Mouse (Mus musculus) heart, embryonic 16.5 days (tissue): Measurements from ENCODE around the gene Traf3. TPM values are rescaled to one million over a fixed set of nuclear protein-coding genes. Genes with fewer than 3 reads are reported as not detected.
A peak's percentile ranks its signal among the peaks of the same experiment; 100 is the strongest.

Source experiments
- ATAC-seq: fragments of 200-750 bp; cut with Nextera tagmentation; replicated peaks from 2 replicates; pipeline ENCODE4 v1.8.0; 2017; ENCODE audit warnings: moderate number of reproducible peaks; ENCODE audit not compliant: insufficient read depth, low FRiP score; ENCODE audit errors: extremely low read depth
- H3K27ac ChIP-seq: fragments of 300-500 bp; sonication (generic); 2 replicates; pipeline ENCODE4 v1.5.1; 2014; ENCODE audit warnings: mild to moderate bottlenecking, low read length, control low read depth, moderate library complexity
- H3K27me3 ChIP-seq: fragments of 300-500 bp; sonication (generic); 2 replicates; pipeline ENCODE4 v1.6.1; 2014; ENCODE audit warnings: low read length, mixed read lengths; ENCODE audit not compliant: control insufficient read depth, insufficient read depth
- H3K36me3 ChIP-seq: fragments of 300-500 bp; sonication (generic); 2 replicates; pipeline ENCODE4 v1.6.1; 2014; ENCODE audit not compliant: control insufficient read depth, insufficient read depth
- H3K4me1 ChIP-seq: fragments of 300-500 bp; sonication (generic); 2 replicates; pipeline ENCODE4 v1.6.1; 2014; ENCODE audit warnings: low read length, mixed read lengths; ENCODE audit not compliant: control insufficient read depth, insufficient read depth
- H3K4me2 ChIP-seq: fragments of 300-500 bp; sonication (generic); 2 replicates; pipeline ENCODE4 v1.6.1; 2014; ENCODE audit warnings: low read depth, mild to moderate bottlenecking, control low read depth, low read length
- H3K4me3 ChIP-seq: fragments of 300-500 bp; sonication (generic); 2 replicates; pipeline ENCODE4 v1.5.1; 2014; ENCODE audit warnings: mild to moderate bottlenecking, control low read depth, low read length
- H3K9ac ChIP-seq: fragments of 300-500 bp; sonication (generic); 2 replicates; pipeline ENCODE4 v1.6.1; 2014; ENCODE audit warnings: low read length, control low read depth
- H3K9me3 ChIP-seq: fragments of 300-500 bp; sonication (generic); replicated peaks from 2 replicates; pipeline ENCODE4 v1.6.1; 2016; ENCODE audit warnings: low read length; ENCODE audit not compliant: control insufficient read depth
- WGBS: fragments of 180-500 bp; shearing (Covaris S2); extraction: QIAGEN DNeasy Blood & Tissue Kit; methylation state at CpG from one replicate; pipeline ENCODE4 v1.1.7; 2014; 5-methylcytosine and 5-hydroxymethylcytosine counted together
- polyA plus RNA-seq: library from polyadenylated mRNA; unstranded; fragments of >200 nt; fragmentation: Nextera tagmentation; extraction: Ambion mirVana; gene quantifications from 2 replicates; pipeline ENCODE4 v1.2.1, GENCODE M21; 2015

The Traf3 gene
- polyA plus RNA-seq, 1 experiment from 2014 or later, result 6.0 TPM

GRCm38 (mm10) chr12:111161943-111162311 is 4.2 kb upstream of the Traf3 start:
- Histone ChIP-seq H3K27me3 (no peaks in the 10 kb centered on the region), H3K4me3 (peak overlapping the region; percentile 40), H3K9me3 (no peaks in the 10 kb centered on the region), H3K27ac (no peak overlapping the region), H3K9ac (no peak overlapping the region), H3K4me1 (peaks cover 19% of the 10 kb centered on the region), H3K4me2 (peak overlapping the region; percentile 61), H3K36me3 (no peaks in the 10 kb centered on the region)
- 28% methylated on average over 7 of the region's 7 CpGs for WGBS
- no peak for ATAC-seq

GRCm38 (mm10) chr12:111162312-111163061 is 3.7 kb upstream of the Traf3 start:
- peaks cover 23% of the 10 kb centered on the region for H3K4me1 ChIP-seq
- no peaks in the 10 kb centered on the region for H3K9me3 ChIP-seq
- WGBS, result 14% methylated on average over 16 of the region's 16 CpGs
- H3K4me2 ChIP-seq, result peak overlapping the region; percentile 61
- peak overlapping the region; percentile 40; the same call in 1 of the 2 replicates for H3K27ac ChIP-seq
- ATAC-seq, result peak; percentile 15
- no peaks in the 10 kb centered on the region for H3K27me3 ChIP-seq
- peak overlapping the region; percentile 54 for H3K9ac ChIP-seq
- peak overlapping the region; percentile 40 for H3K4me3 ChIP-seq
- no peaks in the 10 kb centered on the region for H3K36me3 ChIP-seq

- Histone ChIP-seq H3K4me2 (peak overlapping the region; percentile 75), H3K4me1 (peaks cover 31% of the 10 kb centered on the region), H3K36me3 (no peaks in the 10 kb centered on the region), H3K27ac (peak overlapping the region; percentile 58), H3K9me3 (no peaks in the 10 kb centered on the region), H3K4me3 (peak overlapping the region; percentile 58), H3K9ac (peak overlapping the region; percentile 70), H3K27me3 (no peaks in the 10 kb centered on the region)
- peak; percentile 80 for ATAC-seq
- 4% methylated on average over 13 of the region's 13 CpGs for WGBS
These were observed 1.8 kb upstream of the Traf3 start for GRCm38 (mm10) chr12:111164310-111164751.

GRCm38 (mm10) chr12:111165146-111165812 is 891 bp upstream of the Traf3 start:
- ATAC-seq, result no peak
- Histone ChIP-seq H3K4me3 (peak overlapping the region; percentile 92), H3K27me3 (no peaks in the 10 kb centered on the region), H3K27ac (peak overlapping the region; percentile 83), H3K9ac (peak overlapping the region; percentile 90), H3K36me3 (no peaks in the 10 kb centered on the region), H3K4me1 (peaks cover 31% of the 10 kb centered on the region), H3K9me3 (no peaks in the 10 kb centered on the region), H3K4me2 (peak overlapping the region; percentile 90)
- WGBS, result 64% methylated on average over 10 of the region's 10 CpGs

GRCm38 (mm10) chr12:111166681-111167289 is 615 bp downstream of the Traf3 start:
- no peaks in the 10 kb centered on the region for H3K27me3 ChIP-seq

GRCm38 (mm10) chr12:111168891-111169290 is 2.7 kb downstream of the Traf3 start:
- Histone ChIP-seq H3K4me2 (no peak overlapping the region), H3K4me1 (peaks cover 23% of the 10 kb centered on the region), H3K27me3 (no peaks in the 10 kb centered on the region), H3K36me3 (no peaks in the 10 kb centered on the region), H3K27ac (no peak overlapping the region), H3K9me3 (no peaks in the 10 kb centered on the region), H3K4me3 (no peak overlapping the region), H3K9ac (no peak overlapping the region)
- no peak for ATAC-seq
- 84% methylated on average over 4 of the region's 4 CpGs for WGBS

More at GRCm38 (mm10) chr12:111166681-111167289, 615 bp downstream of the Traf3 start:
- peak overlapping the region; percentile 90 for H3K4me2 ChIP-seq
- peak overlapping the region; percentile 90 for H3K9ac ChIP-seq
- peak overlapping the region; percentile 83 for H3K27ac ChIP-seq
- peaks cover 31% of the 10 kb centered on the region for H3K4me1 ChIP-seq
- WGBS, result under 1% methylated on average over 48 of the region's 48 CpGs
- H3K4me3 ChIP-seq, result peak overlapping the region; percentile 92
- H3K36me3 ChIP-seq, result no peaks in the 10 kb centered on the region
- H3K9me3 ChIP-seq, result no peaks in the 10 kb centered on the region
- ATAC-seq, result peak; percentile 21; the same call in 1 of the 2 replicates

- 81% methylated on average over 4 of the region's 4 CpGs for WGBS
- H3K27me3 ChIP-seq, result no peaks in the 10 kb centered on the region
- H3K9me3 ChIP-seq, result no peaks in the 10 kb centered on the region
- H3K9ac ChIP-seq, result no peak overlapping the region
- H3K27ac ChIP-seq, result no peak overlapping the region
- no peaks in the 10 kb centered on the region for H3K36me3 ChIP-seq
- no peak for ATAC-seq
- H3K4me1 ChIP-seq, result no peaks in the 10 kb centered on the region
- no peak overlapping the region for H3K4me2 ChIP-seq
- no peak overlapping the region for H3K4me3 ChIP-seq
These were observed 12.6 kb downstream of the Traf3 start for GRCm38 (mm10) chr12:111178772-111179171.

- 76% methylated on average over 5 of the region's 5 CpGs for WGBS
These were observed 15.7 kb downstream of the Traf3 start for GRCm38 (mm10) chr12:111181848-111182247.

GRCm38 (mm10) chr12:111182378-111182777 is 16.2 kb downstream of the Traf3 start:
- ATAC-seq, result no peak
- H3K4me3 ChIP-seq, result no peak overlapping the region
- 95% methylated on average over 6 of the region's 6 CpGs for WGBS
- H3K36me3 ChIP-seq, result no peaks in the 10 kb centered on the region
- H3K9me3 ChIP-seq, result no peaks in the 10 kb centered on the region
- H3K27ac ChIP-seq, result no peak overlapping the region
- H3K4me2 ChIP-seq, result no peak overlapping the region
- no peaks in the 10 kb centered on the region for H3K27me3 ChIP-seq
- no peak overlapping the region for H3K9ac ChIP-seq
- H3K4me1 ChIP-seq, result peaks cover 7% of the 10 kb centered on the region; the same call in 1 of the 2 replicates

More at GRCm38 (mm10) chr12:111181848-111182247, 15.7 kb downstream of the Traf3 start:
- H3K9ac ChIP-seq, result no peak overlapping the region
- no peaks in the 10 kb centered on the region for H3K36me3 ChIP-seq
- no peaks in the 10 kb centered on the region for H3K9me3 ChIP-seq
- no peak overlapping the region for H3K4me2 ChIP-seq
- no peak overlapping the region for H3K27ac ChIP-seq
- no peaks in the 10 kb centered on the region for H3K27me3 ChIP-seq
- ATAC-seq, result no peak
- peaks cover 3% of the 10 kb centered on the region; the same call in 1 of the 2 replicates for H3K4me1 ChIP-seq
- no peak overlapping the region for H3K4me3 ChIP-seq
